Mouse (Mus musculus): ENCODE data around the gene Tubg2.

- no peak for TF ChIP-seq CTCF (IDR thresholded peaks at IDR 0.05; ENCODE audit: low read depth)
- TF ChIP-seq EP300 (IDR thresholded peaks at IDR 0.05; ENCODE audit: low read depth) = no peak
Measured at GRCm38 (mm10) chr11:101172434-101172815, 16.7 kb downstream of the Tubg2 start.
